Mouse (Mus musculus) CH12.LX (cell line): ENCODE data around the gene Ankrd11. TPM values are rescaled to one million over a fixed set of nuclear protein-coding genes. Genes with fewer than 3 reads are reported as not detected.

Experiments used
- DNase-seq: peaks from one replicate; pipeline ENCODE4 v3.0.0-alpha.2; 2013; ENCODE audit errors: extremely low read depth
- H3K27ac ChIP-seq: 2 replicates; pipeline ENCODE4 v1.5.1; 2012; ENCODE audit warnings: low read depth, mild to moderate bottlenecking, control low read depth, moderate library complexity; ENCODE audit not compliant: insufficient read depth
- H3K27me3 ChIP-seq: replicated peaks from 2 replicates; pipeline ENCODE3; 2012; ENCODE audit warnings: inconsistent platforms
- H3K36me3 ChIP-seq, 2 experiments: replicated peaks in 1 of 2; 2 replicates each; pipeline versions ENCODE3 to v1.6.1; 2012; ENCODE audit warnings: inconsistent platforms in 1 of 2, low read length in 1 of 2, mild to moderate bottlenecking in 1 of 2, mixed read lengths in 1 of 2, moderate library complexity in 1 of 2; ENCODE audit not compliant: control insufficient read depth in 1 of 2, insufficient read depth in 1 of 2
- H3K4me1 ChIP-seq, 2 experiments: 2 replicates each; pipeline ENCODE4 v1.6.1; 2012; ENCODE audit warnings: inconsistent platforms in 1 of 2, moderate library complexity in 1 of 2; ENCODE audit not compliant: insufficient read depth in 2 of 2, control insufficient read depth in 1 of 2
- H3K4me2 ChIP-seq: 2 replicates; pipeline ENCODE4 v1.6.1; 2012; ENCODE audit warnings: low read depth, mild to moderate bottlenecking, control low read depth; ENCODE audit not compliant: poor library complexity, insufficient read depth, severe bottlenecking
- H3K4me3 ChIP-seq, 3 experiments: fragments of 150-350 bp in 1 of 3; sonication (generic) in 1 of 3; replicated peaks in 1 of 3; 2 replicates each; pipeline versions ENCODE3 to v1.5.1; 2011 to 2012; ENCODE audit warnings: low read depth in 2 of 3, low read length in 2 of 3, mild to moderate bottlenecking in 2 of 3, moderate library complexity in 2 of 3, control low read depth in 1 of 3, improper control_type of control experiment in 1 of 3, inconsistent platforms in 1 of 3, mixed read lengths in 1 of 3; ENCODE audit not compliant: poor library complexity in 1 of 3
- H3K79me2 ChIP-seq: replicated peaks from 2 replicates; pipeline ENCODE4 v1.6.1; 2012; ENCODE audit warnings: mild to moderate bottlenecking, moderate library complexity; ENCODE audit not compliant: control insufficient read depth, poor library complexity, insufficient read depth, severe bottlenecking; ENCODE audit errors: extremely low read depth
- H3K9ac ChIP-seq: 2 replicates; pipeline ENCODE4 v1.6.1; 2012; ENCODE audit warnings: low read depth, mild to moderate bottlenecking, control low read depth, moderate library complexity; ENCODE audit not compliant: insufficient read depth
- H3K9me3 ChIP-seq: replicated peaks from 2 replicates; pipeline ENCODE3; 2012; ENCODE audit warnings: low read length, inconsistent platforms, mixed read lengths
- BHLHE40 ChIP-seq: IDR thresholded peaks from 2 replicates; pipeline ENCODE4 v1.6.1; 2011; ENCODE audit warnings: mild to moderate bottlenecking, low read depth, low read length, improper control_type of control experiment
- CHD1 ChIP-seq: IDR thresholded peaks from 2 replicates; pipeline ENCODE4 v1.6.1; 2012; ENCODE audit warnings: low read depth, low read length, improper control_type of control experiment, inconsistent platforms
- CHD2 ChIP-seq: IDR thresholded peaks from 2 replicates; pipeline ENCODE4 v1.6.1; 2011; ENCODE audit warnings: low read length, improper control_type of control experiment
- CTCF ChIP-seq, 2 experiments: IDR thresholded peaks in 1 of 2; conservative IDR thresholded peaks in 1 of 2; 2 replicates each; pipeline ENCODE4 v1.5.1; 2011 to 2012; ENCODE audit warnings: low read depth in 2 of 2, low read length in 2 of 2, improper control_type of control experiment in 1 of 2, inconsistent platforms in 1 of 2, mild to moderate bottlenecking in 1 of 2, moderate library complexity in 1 of 2
- ELF1 ChIP-seq: IDR thresholded peaks from 2 replicates; pipeline ENCODE4 v1.6.1; 2014; ENCODE audit warnings: low read depth, mild to moderate bottlenecking, inconsistent platforms, low read length, improper control_type of control experiment
- ETS1 ChIP-seq: conservative IDR thresholded peaks from 2 replicates; pipeline ENCODE4 v1.6.1; 2012; ENCODE audit warnings: low read depth, mild to moderate bottlenecking, inconsistent platforms, low read length, improper control_type of control experiment, moderate library complexity
- HCFC1 ChIP-seq: IDR thresholded peaks from 2 replicates; pipeline ENCODE4 v1.6.1; 2012; ENCODE audit warnings: low read depth, mild to moderate bottlenecking, inconsistent platforms, low read length, improper control_type of control experiment
- IRF4 ChIP-seq: IDR thresholded peaks from 2 replicates; pipeline ENCODE4 v1.6.1; 2014; ENCODE audit warnings: low read depth, mild to moderate bottlenecking, inconsistent platforms, low read length, improper control_type of control experiment
- JUN ChIP-seq: IDR thresholded peaks from 2 replicates; pipeline ENCODE4 v1.6.1; 2011; ENCODE audit warnings: low read depth, mild to moderate bottlenecking, low read length, improper control_type of control experiment, moderate library complexity; ENCODE audit not compliant: insufficient read depth
- JUND ChIP-seq: conservative IDR thresholded peaks from 2 replicates; pipeline ENCODE4 v1.6.1; 2011; ENCODE audit warnings: low read depth, low read length, improper control_type of control experiment
- MAFK ChIP-seq: IDR thresholded peaks from 2 replicates; pipeline ENCODE4 v1.6.1; 2011; ENCODE audit warnings: low read length, improper control_type of control experiment; ENCODE audit not compliant: insufficient replicate concordance
- MAZ ChIP-seq: IDR thresholded peaks from 2 replicates; pipeline ENCODE4 v1.6.1; 2012; ENCODE audit warnings: low read depth, mild to moderate bottlenecking, inconsistent platforms, low read length, improper control_type of control experiment, moderate library complexity
- MEF2A ChIP-seq: IDR thresholded peaks from 2 replicates; pipeline ENCODE4 v1.6.1; 2014; ENCODE audit warnings: low read depth, mild to moderate bottlenecking, inconsistent platforms, low read length, improper control_type of control experiment, borderline replicate concordance
- MYC ChIP-seq: IDR thresholded peaks from 2 replicates; pipeline ENCODE4 v1.6.1; 2011; ENCODE audit warnings: low read depth, mild to moderate bottlenecking, improper control_type of control experiment, low read length
- NELFE ChIP-seq: IDR thresholded peaks from 2 replicates; pipeline ENCODE4 v1.6.1; 2011; ENCODE audit warnings: low read depth, low read length, improper control_type of control experiment
- NRF1 ChIP-seq: IDR thresholded peaks from 2 replicates; pipeline ENCODE4 v1.6.1; 2014; ENCODE audit warnings: low read depth, mild to moderate bottlenecking, inconsistent platforms, low read length, improper control_type of control experiment, moderate library complexity
- PAX5 ChIP-seq: IDR thresholded peaks from 2 replicates; pipeline ENCODE4 v1.6.1; 2012; ENCODE audit warnings: low read length, inconsistent platforms, mixed read lengths
- RAD21 ChIP-seq: IDR thresholded peaks from 2 replicates; pipeline ENCODE4 v1.6.1; 2011; ENCODE audit warnings: low read depth, mild to moderate bottlenecking, low read length, improper control_type of control experiment, moderate library complexity
- RCOR1 ChIP-seq: conservative IDR thresholded peaks from 2 replicates; pipeline ENCODE4 v1.6.1; 2012; ENCODE audit warnings: low read depth, mild to moderate bottlenecking, inconsistent platforms, low read length, improper control_type of control experiment
- SIN3A ChIP-seq: IDR thresholded peaks from 2 replicates; pipeline ENCODE4 v1.6.1; 2012; ENCODE audit warnings: low read length, improper control_type of control experiment, inconsistent platforms
- SMC3 ChIP-seq: IDR thresholded peaks from 2 replicates; pipeline ENCODE4 v1.6.1; 2011; ENCODE audit warnings: low read depth, low read length, improper control_type of control experiment
- TBP ChIP-seq: conservative IDR thresholded peaks from 2 replicates; pipeline ENCODE4 v1.6.1; 2011; ENCODE audit warnings: low read depth, low read length, improper control_type of control experiment
- TCF12 ChIP-seq: IDR thresholded peaks from 2 replicates; pipeline ENCODE4 v1.6.1; 2014; ENCODE audit warnings: low read depth, mild to moderate bottlenecking, inconsistent platforms, low read length, improper control_type of control experiment
- UBTF ChIP-seq: IDR thresholded peaks from 2 replicates; pipeline ENCODE4 v1.6.1; 2012; ENCODE audit warnings: low read depth, mild to moderate bottlenecking, inconsistent platforms, low read length, improper control_type of control experiment, moderate library complexity
- USF1 ChIP-seq: IDR thresholded peaks from 2 replicates; pipeline ENCODE4 v1.6.1; 2014; ENCODE audit warnings: low read depth, mild to moderate bottlenecking, inconsistent platforms, low read length, improper control_type of control experiment
- USF2 ChIP-seq: conservative IDR thresholded peaks from 2 replicates; pipeline ENCODE4 v1.6.1; 2011; ENCODE audit warnings: low read depth, low read length, improper control_type of control experiment
- ZC3H11A ChIP-seq: IDR thresholded peaks from 2 replicates; pipeline ENCODE4 v1.6.1; 2012; ENCODE audit warnings: low read depth, mild to moderate bottlenecking, inconsistent platforms, low read length, improper control_type of control experiment
- ZKSCAN1 ChIP-seq: IDR thresholded peaks from 2 replicates; pipeline ENCODE4 v1.6.1; 2012; ENCODE audit warnings: low read depth, inconsistent platforms, low read length, improper control_type of control experiment, borderline replicate concordance
- dilution Hi-C: fragments of 300-500 bp; cut with MboI; formaldehyde crosslinking; loops from 2 replicates; pipeline ENCODE4 v1.14.3; 2020; ENCODE audit warnings: low sequenced_read_pairs; ENCODE audit not compliant: extremely low pct_unique_long_range_greater_than_20kb, extremely low pct_ligation_motif_present
- in situ Hi-C: fragments of 300-500 bp; cut with MboI; formaldehyde crosslinking; loops from 3 replicates; pipeline ENCODE4 v1.14.3; 2019; ENCODE audit warnings: low sequenced_read_pairs, low pct_ligation_motif_present, low pct_unique_long_range_greater_than_20kb, mixed read lengths
- polyA plus RNA-seq: library from polyadenylated mRNA; unstranded; fragments of >175 nt; gene quantifications from 2 replicates; pipeline ENCODE4 v1.2.1, GENCODE M21; 2012; ENCODE audit warnings: low read depth; ENCODE audit not compliant: insufficient read length
- total RNA-seq, 2 experiments: library from RNA; depleted of rRNA; stranded (reverse); fragments of 300-350 nt in 1 of 2; fragments of >200 nt in 1 of 2; gene quantifications; 2 replicates each; pipeline ENCODE4 v1.2.3; 2012 to 2014

Gene Ankrd11
- total and polyA plus RNA-seq, 3 experiments = 37.4 to 74.9 (median 60.7) TPM

DNA sequence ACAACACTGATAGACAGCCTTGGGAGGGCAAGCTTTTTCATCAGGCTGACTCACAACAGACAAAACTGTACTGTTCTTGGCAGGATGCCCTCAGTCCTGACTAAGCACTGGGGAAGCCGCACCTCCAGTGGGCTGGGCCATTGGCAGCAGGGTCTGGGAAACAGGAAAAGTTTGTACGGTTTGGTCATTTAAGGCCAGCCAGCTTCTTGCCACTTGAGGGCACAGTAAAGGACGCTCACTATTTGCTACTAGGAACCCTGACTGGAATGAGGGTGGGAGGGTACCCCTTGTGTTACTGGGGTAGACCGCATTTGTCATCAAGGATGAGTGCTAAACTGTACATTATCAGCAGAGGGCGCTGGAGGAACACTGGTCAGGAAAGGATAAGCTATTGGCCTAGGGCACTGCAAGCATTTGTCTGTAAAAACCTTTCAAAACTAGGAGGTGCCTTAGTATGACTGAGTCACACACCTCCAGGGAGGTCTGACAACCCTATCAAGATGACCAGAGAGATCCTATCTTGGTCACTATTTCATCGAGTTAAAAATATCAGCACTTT, 135.5 kb downstream of the Ankrd11 start:
- Histone ChIP-seq H3K4me1 (peaks cover 6 to 54% of the 10 kb centered on the region in 2 experiments), H3K4me2 (no peak overlapping the region), H3K4me3 (no peak overlapping the region), H3K27ac (peak overlapping the region; percentile 8; the same call in 1 of the 2 replicates), H3K79me2 (peaks cover 39% of the 10 kb centered on the region), H3K27me3 (no peaks in the 10 kb centered on the region), H3K36me3 (peaks cover 55 to 90% of the 10 kb centered on the region in 2 experiments), H3K9ac (no peak overlapping the region), H3K9me3 (no peaks in the 10 kb centered on the region)
- DNase-seq = peak; percentile 68
- TF ChIP-seq PAX5 = no peak
- no peak for TF ChIP-seq USF1
- no peak for TF ChIP-seq MAZ
- TF ChIP-seq SMC3 = peak; percentile 81
- no peak for TF ChIP-seq TBP
- TF ChIP-seq MEF2A = no peak
- 0 out of 2 replicates have a peak, but pooled peaks have one; percentile 18 for TF ChIP-seq MYC
- no peak for TF ChIP-seq UBTF
- TF ChIP-seq ZKSCAN1 = no peak
- TF ChIP-seq IRF4 = no peak
- no peak for TF ChIP-seq NELFE
- TF ChIP-seq NRF1 = no peak
- no peak for TF ChIP-seq MAFK
- TF ChIP-seq JUN = no peak
- no peak for TF ChIP-seq HCFC1
- TF ChIP-seq RAD21 = peak; percentile 88
- TF ChIP-seq SIN3A = no peak
- peak; percentile 33 for TF ChIP-seq ZC3H11A
- TF ChIP-seq CHD1 = no peak
- TF ChIP-seq RCOR1 = no peak
- TF ChIP-seq ETS1 = no peak
- TF ChIP-seq ELF1 = no peak
- TF ChIP-seq BHLHE40 = no peak
- no peak for TF ChIP-seq USF2
- TF ChIP-seq CTCF (conservative IDR thresholded peaks at IDR 0.05 in 1 of 2, IDR thresholded peaks at IDR 0.05 in 1 of 2; ENCODE audit: low read depth in 2 of 2, low read length in 2 of 2) = peak; percentile 69 to 86
- TF ChIP-seq CHD2 = no peak
- no peak for TF ChIP-seq TCF12
- TF ChIP-seq JUND = 0 out of 2 replicates have a peak, but pooled peaks have one; percentile 10
- dilution Hi-C loops (no loop called here), in situ Hi-C loops (loop anchor here (10.0 kb wide), 2 partner anchors 148 to 198 kb away; partner anchors contain the start of gene Rpl13)
